Mouse (Mus musculus): ENCODE measurements around the gene H2-Q1.
"Not testable (repeated sequence)": the region's sequence is repeated elsewhere in the genome, so short reads cannot be mapped to it uniquely, and the experiment has no call there.

DNA sequence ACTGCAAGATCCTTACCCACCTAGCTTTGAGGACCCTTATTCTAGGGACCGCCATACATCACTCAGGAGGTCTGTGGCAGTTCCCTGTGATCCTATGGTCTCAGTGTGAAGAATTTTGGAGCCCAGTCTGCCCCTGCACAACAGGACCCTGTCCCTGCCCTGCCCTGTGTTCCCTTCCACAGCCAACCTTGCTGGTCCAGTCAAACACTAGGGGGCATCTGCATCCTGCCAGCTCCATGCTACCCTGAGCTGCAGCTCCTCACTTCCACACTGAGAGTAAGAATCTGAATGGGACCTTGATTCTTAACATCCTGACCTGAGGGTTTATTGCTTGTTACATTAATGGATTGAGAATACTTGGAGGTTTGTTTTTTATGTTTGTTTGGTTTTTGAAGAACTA lies 4.9 kb downstream of the H2-Q1 start:
- TF ChIP-seq EP300 (IDR thresholded peaks at IDR 0.05): not testable (repeated sequence)
- peak; percentile 64 for TF ChIP-seq CTCF (IDR thresholded peaks at IDR 0.05)

Measured in lung, postnatal 0 days (tissue).